Mouse (Mus musculus) 3T3-L1 (cell line): ENCODE data around the gene Rabggtb.

Experiments
- DNase-seq: peaks from one replicate; pipeline ENCODE4 v3.0.0-alpha.2; 2015; ENCODE audit warnings: low read depth, low spot score

The Rabggtb gene

GRCm38 (mm10) chr3:153921147-153921910 lies 8.5 kb upstream of the Rabggtb start:
- no peak for DNase-seq

DNA sequence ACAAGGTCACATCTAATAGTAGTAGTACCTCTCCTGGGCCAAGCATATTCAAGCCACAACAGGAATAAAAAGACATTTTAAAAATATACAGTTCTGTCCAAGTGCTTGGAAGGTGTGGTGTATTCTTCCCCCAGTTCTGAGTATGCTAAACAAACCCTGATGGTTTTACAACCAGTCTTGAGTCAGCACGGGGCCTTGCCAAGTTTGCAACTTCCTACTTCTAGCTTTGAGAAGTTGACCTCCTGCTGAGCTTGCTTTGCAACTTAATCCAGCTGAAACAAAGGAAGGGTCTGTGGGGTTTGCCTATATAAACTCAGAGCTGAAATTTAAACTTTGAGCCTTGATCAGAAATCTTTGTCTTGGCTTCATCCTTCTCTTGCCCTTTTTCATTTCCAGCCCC lies 4.4 kb upstream of the Rabggtb start:
- DNase-seq: peak; percentile 87

- DNase-seq: peak; percentile 72
These were observed 868 bp upstream of the Rabggtb start for GRCm38 (mm10) chr3:153913510-153914243.

- DNase-seq: peak; percentile 37
These were observed 848 bp downstream of the Rabggtb start for GRCm38 (mm10) chr3:153911882-153912440.

DNA sequence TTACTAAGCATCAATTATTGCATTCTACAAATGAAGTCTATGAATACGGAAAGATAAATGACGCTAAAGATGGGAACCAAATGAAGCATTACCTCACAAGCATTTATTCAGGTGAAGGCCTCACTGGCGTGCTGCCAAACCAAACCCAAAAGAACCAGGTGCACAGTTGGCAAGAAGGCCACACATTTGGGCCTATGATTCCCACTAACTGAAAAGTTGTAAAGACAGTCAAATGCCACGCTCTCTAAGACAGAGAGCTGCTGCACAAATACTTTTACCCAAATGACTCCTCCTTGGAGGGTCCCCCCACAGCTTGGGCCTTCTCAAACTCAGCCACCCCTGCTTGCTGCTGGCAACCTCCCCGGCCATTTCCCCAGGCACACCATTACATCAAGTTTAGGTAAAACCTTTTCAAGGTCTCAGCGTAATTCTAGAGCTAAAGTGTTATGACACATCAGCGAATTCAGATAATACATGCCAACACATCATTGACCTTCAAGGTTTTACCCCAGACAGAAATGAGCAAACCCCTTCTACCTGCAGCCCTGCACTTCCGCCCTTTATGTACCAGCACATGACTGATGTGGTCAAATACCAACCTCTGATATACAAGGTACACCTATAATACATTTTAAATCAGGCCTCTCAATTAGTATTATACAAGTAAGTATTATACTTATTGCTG lies 1.5 kb downstream of the Rabggtb start:
- DNase-seq: peak; percentile 46

DNA sequence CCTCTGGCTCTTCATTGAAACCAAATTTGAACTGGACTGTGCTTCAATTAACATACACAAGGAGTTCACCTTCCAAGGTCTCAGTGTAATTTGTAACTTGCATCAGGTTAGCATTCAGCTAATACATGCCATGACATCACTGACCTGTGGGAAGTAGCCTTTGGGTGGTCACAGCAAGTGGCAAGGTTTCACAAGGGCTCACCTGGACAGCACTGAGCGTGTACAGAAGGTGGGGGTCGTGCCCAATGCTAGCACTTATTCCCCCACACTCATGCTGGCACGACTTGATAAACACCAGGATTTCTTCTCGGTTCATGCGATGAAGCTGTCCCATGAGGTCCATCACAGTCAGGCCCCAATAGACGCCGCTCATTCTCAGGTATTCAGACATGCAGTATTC lies 2.3 kb downstream of the Rabggtb start:
- DNase-seq: peak; percentile 35

GRCm38 (mm10) chr3:153908919-153909318 lies 3.9 kb downstream of the Rabggtb start:
- DNase-seq: no peak

- peak; percentile 20 for DNase-seq
These were observed 6.5 kb downstream of the Rabggtb start, which contains the start of gene Msh4 for GRCm38 (mm10) chr3:153906136-153906871. Msh4 (minus strand) TSS chr3:153906138.

DNA sequence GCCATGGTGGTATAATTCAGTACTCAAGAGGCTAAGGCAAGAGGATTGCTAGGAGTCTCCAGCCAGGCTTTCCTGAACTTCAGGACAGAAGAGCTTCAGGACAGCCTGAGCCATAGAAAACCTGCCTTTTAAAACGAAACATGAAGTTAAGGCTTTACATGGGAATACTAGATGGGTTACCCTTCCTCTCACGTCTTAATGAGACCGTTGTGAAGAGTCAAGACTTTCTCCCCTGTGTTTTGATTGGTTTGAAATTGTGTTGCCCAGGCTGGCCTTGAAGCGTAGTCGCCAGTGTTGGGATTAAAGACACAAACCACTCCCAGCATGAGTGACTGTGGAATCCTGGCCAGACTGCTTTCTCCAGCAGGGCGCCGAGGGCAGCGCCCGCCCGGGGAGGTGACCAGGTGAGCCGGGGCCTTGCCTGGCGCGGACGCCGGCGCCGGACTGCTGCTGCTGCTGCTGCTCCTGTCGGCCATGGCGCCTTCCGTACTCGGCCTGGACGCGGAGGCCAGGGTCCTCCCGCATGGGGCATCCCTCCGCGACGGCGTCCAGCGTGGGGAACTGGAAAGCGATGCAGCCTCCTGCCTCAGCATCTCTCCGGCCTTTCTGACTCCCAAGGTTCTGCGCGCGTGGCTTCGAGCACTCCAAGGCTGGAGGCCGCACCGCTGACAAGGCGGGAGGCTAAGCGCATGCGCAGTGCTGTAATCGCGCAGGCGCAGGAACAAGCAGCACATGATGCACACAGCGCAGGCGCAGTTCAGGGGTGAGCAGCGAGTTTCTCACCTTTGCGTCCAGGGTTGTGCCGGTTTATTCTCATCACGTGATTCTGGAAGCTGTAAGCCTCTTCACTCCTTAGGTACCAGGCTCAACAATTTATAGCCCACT lies 7.3 kb downstream of the Rabggtb start:
- DNase-seq: no peak

- DNase-seq: peak; percentile 84
These were observed 8.2 kb downstream of the Rabggtb start for GRCm38 (mm10) chr3:153904586-153904985.

DNA sequence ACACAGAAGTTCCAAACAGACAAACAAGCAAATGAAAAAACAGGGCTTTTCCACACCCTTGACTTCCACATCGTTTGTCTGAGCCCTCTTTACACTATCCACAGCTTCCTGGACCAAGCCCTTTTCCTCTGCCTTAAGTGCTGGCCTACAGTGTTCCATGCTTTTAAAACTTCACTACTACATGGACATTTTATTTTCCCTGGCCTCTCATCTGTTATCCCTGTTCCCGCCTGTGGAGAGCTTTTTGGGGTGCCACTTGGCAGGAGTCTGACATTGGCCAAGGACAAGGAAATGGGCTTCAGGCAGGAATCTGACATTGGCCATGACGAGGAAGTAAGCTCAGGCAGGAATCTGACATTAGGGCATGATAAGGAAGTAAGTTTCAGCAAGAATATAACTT lies 10.2 kb downstream of the Rabggtb start:
- no peak for DNase-seq

GRCm38 (mm10) chr3:153901904-153902303 lies 10.9 kb downstream of the Rabggtb start:
- no peak for DNase-seq

- DNase-seq: no peak
These were observed 15.6 kb downstream of the Rabggtb start for GRCm38 (mm10) chr3:153897216-153897615.

DNA sequence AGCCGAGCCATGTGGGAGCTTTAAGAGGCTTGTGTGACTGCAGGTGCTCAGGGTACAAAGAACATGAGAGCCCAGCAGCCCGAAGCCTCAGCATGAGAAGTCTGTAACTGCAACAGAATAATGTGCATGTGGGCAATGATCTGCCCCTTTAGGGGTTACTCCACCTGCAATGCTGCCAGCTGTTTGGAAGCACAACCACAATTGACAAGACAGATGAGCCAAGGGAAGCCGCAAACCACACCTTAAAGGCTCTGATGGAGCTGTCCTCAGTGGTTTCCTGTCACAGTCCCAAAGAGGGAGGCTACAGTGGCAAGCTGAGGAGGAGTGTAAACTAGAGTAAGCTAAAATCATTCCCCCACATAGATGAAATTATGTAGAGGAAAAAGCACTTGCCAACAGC lies 17.4 kb downstream of the Rabggtb start:
- no peak for DNase-seq

DNA sequence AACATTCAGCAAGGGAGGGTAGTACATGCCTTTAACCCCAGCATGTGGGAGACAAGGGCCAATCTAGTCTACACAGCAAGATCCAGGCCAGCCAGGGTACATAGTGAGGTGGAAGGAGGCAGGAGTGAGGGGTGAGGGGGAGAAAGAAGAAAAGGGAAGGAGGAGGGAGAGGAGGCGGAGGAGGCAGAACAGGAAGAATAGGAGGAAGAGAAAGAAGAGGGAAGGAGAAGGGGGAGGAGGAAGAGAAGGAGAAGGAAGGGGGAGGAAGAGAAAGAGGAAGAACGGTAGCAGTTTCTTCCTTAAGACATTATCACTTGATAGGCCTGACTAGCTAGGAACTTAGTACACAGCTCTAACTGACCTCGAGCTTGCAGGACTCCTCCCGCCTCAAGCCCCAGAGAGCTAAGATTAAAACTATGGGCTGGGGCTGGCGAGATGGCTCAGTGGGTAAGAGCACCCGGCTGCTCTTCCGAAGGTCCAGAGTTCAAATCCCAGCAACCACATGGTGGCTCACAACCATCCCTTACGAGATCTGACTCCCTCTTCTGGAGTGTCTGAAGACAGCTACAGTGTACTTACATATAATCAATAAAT lies 23.5 kb downstream of the Rabggtb start:
- DNase-seq: no peak

DNA sequence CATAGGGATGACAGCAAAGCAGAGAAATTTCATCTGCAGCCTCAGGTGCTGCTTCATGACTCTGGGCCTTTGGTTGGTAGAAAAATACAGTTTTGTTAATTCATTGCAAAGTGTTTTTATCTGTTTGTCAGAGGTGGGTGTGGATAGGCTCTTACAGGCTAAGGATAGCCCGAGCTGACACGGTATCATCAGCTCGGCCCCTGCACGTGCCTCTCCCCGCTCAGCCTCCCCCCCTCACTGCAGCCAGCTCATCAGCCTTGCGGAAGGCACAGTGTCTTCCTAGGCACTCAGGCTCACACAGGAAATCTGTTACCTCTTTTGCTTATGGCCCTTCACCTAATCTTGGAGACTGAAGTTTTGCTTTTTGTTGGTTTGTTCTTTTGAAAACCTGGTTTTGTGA lies 24.7 kb downstream of the Rabggtb start:
- DNase-seq: no peak

- DNase-seq: no peak
These were observed 26.5 kb downstream of the Rabggtb start for GRCm38 (mm10) chr3:153886296-153886695.

GRCm38 (mm10) chr3:153871396-153871795 lies 41.4 kb downstream of the Rabggtb start:
- no peak for DNase-seq

DNA sequence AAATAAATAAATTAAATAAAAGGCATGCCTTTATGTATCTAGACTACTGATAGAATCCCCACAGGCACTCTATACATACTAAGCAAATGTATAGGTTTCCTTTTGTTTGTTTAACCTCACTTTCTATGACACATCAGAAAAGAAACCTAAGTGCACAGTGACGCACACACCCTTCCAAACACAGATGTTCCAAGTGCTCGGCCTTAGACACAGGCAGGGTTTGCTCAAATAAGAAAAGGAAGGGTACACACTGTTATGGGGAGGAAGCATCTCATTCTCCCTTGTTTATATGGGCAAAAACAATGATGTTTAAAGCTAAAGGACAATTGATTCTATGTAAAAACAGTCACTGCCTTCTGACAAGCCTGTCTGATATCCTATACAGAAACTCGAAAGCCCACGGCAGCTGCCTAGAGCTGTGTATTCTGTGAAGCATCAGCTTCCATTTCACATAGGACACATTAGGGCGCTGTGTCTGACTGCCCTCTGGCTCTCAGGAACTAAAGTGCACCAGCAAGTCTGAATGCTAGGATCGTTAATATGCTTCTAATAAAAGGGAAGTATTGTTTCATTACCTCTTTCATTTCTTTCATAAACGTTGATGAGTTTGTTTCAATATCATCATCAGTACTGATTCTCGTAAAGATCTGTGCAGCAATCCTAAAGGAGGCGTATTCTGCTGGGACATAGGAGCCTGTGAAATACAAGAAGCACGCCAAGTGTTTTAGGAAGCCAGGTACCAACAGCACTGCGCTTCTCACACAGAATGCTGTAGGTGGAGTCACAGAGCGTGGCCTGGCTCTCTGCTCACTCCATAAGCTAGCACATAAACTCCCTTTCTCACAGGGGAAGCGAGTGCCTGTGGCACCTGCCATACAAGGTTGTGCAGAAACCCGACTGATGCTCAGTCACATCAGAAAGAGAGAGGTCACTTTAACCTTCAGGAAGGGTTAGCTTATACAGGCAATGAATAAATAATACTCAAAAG lies 45.4 kb downstream of the Rabggtb start:
- DNase-seq: no peak
